Mouse (Mus musculus) E14TG2a.4 (cell line): ENCODE results near the gene Zxdc.

Experiments
- CTCF ChIP-seq: conservative IDR thresholded peaks from 2 replicates; pipeline ENCODE4 v1.5.1; 2014; ENCODE audit warnings: low read length
- NANOG ChIP-seq: IDR thresholded peaks from 2 replicates; pipeline ENCODE4 v1.6.1; 2014; ENCODE audit warnings: borderline replicate concordance, low read length, mixed read lengths
- POU5F1 ChIP-seq: IDR thresholded peaks from 2 replicates; pipeline ENCODE4 v1.6.1; 2014; ENCODE audit warnings: low read length, borderline replicate concordance

GRCm38 (mm10) chr6:90429911-90430310, 60.6 kb downstream of the Zxdc start:
- TF ChIP-seq CTCF (no peak), NANOG (no peak), POU5F1 (no peak)
